Mouse (Mus musculus): ENCODE measurements around the gene Dusp6.

Dusp6 gene

GRCm38 (mm10) chr10:99246797-99247508 is 16.1 kb upstream of the Dusp6 start:
- DNase-seq, result no peak

DNA sequence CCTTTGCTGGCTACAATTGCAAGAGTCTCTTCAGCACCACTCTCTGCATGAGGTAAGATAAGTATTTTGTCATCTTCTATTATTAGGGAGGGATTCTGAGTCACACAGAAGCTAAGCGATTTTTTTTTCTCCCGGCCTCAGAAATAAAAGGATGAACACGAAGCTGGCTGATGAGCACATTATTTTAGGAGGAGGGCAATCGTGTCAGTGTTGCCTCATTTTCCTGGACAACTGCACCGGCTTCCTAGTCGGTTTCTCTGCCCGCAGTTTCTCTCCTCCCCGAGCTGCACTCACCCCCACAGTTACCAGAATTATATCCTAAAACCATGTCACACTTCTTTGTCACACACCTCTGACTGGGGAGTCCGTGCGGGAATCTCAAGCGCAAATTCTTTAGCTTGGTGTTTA is 12.2 kb upstream of the Dusp6 start:
- DNase-seq, result no peak

- DNase-seq, result no peak
These were observed 9.6 kb upstream of the Dusp6 start for GRCm38 (mm10) chr10:99253412-99253811.

DNA sequence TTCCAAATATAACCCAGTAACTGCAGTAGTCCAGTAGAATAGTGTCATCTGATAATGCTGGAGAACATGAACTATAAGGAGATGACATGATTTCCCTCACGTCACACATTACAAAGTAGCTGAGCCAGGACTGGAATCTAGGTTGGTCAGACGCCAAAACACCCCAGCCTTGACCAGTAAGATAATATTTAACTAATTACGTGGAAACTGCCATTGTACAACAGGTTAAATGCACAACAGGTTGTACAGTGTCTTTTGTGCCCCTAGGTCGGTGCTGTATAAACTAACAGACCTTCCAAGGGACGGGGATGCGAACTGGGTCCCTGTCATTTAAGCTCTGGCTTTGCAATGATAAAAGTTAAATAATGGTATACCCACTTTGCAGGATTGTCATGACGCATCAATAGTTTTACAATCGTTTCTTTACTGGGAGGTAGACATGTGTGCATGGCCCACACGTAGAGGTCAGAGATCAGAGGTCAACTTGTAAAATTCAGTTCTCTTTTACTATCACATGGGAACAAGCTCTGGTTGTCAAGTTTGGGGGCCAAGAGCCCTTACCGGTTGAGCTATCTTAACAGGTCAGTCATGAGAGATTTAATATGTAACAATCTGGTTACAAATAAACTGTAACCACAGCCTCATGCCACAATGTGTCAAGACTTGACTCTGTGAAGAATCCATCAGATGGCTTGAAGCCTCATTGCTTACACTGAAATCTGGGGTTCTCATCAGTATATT is 7.0 kb upstream of the Dusp6 start:
- DNase-seq, result no peak

GRCm38 (mm10) chr10:99257531-99257930 is 5.5 kb upstream of the Dusp6 start:
- no peak for DNase-seq

DNA sequence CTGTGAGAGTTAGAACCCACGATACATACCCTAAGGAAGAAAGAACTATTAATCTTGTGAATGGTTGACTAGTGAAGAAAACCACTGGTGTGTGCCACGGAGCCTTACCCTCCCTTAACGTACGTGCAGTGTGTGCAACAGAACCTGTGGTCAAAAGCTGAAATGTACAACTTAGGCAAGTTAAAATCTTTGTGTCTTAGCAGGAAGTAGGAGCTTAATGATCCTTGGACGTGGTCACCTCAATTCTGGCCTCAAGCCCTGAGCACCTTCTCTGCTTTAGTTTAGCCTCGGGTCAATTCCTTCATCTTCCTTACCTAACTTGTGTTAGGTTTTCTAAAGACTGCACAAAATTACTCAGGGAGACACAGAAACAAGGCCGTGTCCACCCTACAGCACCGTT is 3.2 kb upstream of the Dusp6 start:
- DNase-seq, result no peak

GRCm38 (mm10) chr10:99261151-99261635 is 1.8 kb upstream of the Dusp6 start:
- peak; percentile 84 for DNase-seq

DNA sequence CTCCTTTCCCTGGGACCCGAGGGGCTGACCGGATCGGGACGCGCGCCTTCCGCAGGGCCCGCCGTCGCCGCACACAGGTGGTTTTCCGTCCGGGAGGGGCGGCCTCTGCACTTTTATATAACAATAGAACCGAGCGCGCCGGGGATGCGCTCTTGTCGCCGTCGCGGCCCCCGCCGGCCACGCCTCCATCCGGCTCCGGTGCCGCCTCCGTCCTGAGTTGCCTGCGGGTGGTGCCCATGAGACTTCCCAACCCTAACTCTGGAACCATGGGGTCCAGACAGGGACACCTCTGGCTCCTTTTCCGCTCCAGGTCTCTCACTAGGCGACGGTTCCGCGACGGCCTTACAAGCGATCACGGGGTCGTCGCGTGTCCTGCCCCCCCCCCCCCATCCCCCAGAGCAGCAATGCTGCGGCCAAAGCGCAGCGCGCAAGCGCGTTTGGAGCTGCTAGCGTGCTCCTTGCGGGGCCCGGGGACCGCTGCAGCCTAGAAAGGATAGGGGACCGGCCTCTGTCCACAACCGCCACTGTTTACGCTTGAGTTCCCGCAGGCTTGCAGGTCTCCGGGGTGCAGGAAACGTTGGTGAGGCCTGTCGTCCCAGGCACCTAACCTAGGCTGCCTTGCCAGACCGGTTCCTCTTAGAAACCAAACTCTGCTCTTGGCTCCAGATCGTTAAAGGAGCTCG is 1.3 kb upstream of the Dusp6 start:
- peak; percentile 92 for DNase-seq

DNA sequence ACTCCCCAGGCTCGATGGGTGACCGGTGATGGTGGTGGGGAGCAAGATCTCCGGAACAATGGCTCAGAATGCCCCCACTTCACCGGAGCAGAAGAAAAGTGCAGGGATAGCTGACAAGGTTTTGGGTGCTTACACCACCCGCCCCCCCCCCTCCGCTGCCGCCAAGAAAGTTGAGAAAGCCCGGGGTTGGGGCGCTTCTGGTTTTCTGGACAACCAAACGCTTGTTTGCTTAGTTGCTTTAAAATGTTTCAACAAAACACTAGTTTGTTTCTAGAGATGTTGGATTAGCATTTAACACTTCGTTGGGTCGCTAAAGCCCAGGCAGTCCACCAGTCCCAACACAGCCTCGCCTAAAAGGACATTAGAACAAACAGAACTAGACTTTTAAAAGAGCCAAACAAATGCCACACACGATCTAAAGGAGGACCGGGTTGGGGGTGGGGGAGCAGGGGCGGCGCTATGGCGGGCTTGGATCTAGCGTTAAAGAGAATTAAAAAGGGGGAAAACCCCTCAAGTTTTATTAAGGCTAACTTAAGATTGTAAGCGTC is 638 bp upstream of the Dusp6 start:
- DNase-seq, result no peak

- no peak for DNase-seq
These were observed 589 bp downstream of the Dusp6 start for GRCm38 (mm10) chr10:99263419-99264221.

DNA sequence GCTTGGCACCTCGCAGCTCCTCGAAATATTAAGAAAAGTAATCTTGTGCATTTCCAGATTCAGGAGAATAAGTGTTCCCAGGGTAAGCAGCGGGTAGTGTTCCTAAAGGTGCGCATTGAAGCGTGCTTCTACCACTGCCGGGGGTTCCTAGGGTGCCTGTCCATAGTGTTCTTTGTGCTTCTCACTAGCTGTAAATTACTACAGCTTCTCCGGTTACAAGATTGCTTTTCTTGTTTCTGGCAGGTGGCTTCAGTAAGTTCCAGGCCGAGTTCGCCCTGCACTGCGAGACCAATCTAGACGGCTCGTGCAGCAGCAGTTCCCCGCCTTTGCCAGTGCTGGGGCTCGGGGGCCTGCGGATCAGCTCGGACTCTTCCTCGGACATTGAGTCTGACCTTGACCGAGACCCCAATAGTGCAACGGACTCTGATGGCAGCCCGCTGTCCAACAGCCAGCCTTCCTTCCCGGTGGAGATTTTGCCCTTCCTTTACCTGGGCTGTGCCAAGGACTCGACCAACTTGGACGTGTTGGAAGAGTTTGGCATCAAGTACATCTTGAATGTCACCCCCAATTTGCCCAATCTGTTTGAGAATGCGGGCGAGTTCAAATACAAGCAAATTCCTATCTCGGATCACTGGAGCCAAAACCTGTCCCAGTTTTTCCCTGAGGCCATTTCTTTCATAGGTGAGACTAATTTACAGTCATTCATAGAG is 1.4 kb downstream of the Dusp6 start:
- DNase-seq, result no peak

DNA sequence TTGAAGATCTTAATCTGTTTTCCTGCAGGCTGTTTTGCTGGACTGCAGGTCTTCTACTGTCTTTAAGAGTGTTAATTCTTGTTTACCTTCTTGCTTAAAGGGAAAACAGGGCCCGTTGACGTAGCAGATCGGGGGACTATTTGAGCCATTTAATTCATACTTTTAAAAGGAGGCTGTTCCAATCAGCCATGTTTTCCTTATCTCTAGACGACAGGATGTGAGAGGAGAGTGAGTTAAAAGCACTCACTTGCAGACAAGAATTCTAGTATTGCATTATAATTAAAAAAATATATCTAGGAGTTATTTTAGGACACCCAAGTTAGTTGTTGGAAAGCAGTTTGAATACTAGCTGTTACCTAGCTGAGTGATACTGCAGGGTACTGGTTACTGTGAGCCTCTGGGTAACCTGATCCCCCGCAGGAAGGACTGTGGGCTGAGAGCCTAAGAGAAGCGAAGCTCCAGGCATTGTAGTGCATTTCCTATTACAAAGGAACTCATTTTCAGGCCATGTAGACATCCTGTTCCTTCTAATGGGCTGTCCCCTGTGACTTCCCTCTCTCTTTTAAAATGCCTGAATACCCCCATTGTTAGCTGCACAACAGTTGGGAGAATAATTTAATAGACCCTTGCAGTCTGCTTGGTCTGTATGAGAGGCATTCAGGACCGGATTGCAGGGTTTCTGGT is 2.1 kb downstream of the Dusp6 start:
- peak; percentile 84 for DNase-seq

GRCm38 (mm10) chr10:99266025-99266424 is 3.0 kb downstream of the Dusp6 start:
- DNase-seq, result no peak

DNA sequence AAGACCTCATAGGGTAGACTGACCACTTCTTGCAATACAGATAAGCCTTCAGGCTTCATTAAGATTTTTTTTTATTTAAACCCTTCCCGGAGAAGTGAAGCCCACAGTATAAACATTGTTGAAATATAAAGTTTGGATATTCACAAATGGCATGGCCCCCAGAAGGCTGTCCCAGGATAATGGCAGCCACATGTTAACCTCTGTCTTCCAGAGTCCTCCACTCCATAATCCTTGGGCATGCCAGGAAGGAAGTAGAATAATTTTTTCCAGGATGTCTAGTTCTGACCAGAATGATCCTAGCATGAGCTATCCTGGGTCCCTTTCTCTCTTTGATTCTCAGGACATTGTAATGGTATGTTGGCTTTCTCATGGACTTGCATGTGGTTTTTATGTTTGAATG is 4.6 kb downstream of the Dusp6 start:
- DNase-seq, result no peak

DNA sequence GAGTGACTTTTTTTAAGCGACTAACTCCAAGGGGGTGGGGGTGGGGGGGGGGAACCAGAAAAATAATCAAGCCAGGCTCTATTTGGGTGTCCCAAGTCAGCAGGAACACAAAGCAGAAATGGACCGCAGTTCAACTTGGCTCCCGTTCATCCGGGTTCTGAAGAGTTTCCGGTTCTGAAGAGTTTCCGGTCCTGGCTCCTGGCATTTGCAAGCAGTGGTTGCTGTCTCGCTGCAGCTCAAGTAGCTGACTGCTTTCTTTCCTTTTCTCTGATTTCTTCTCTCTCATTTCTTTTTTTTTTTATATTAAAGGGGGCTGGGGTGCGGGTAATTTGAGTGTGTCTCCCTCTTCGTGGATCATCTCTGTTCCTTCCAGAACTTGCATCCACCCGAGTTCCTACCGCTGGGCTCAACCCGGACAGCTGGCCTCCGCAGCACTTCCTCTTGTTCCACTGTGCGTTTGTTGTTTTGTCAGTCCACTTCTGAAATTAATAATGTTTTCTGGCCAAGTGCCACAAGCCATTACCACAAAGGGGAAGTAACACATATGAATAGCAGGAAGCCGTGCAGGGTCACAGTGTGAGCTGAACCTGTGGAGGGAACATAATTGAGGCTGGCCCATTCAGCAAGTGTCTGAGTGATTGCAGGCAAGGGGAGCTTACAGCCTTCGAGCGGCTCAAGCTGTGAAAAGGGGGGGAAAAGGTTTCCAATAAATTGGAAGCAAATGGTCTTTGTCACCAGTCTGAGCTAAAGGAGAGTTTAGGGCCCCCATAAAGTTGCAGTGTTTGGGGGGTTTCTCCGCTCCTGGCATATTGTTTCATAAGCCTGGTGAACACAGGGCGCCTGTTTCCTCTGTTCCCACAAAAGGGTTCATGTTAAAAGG is 5.6 kb downstream of the Dusp6 start:
- DNase-seq, result peak; percentile 91

GRCm38 (mm10) chr10:99269301-99269701 is 6.3 kb downstream of the Dusp6 start:
- peak; percentile 66 for DNase-seq

GRCm38 (mm10) chr10:99269704-99270103 is 6.7 kb downstream of the Dusp6 start:
- no peak for DNase-seq

GRCm38 (mm10) chr10:99270406-99270805 is 7.4 kb downstream of the Dusp6 start:
- no peak for DNase-seq

DNA sequence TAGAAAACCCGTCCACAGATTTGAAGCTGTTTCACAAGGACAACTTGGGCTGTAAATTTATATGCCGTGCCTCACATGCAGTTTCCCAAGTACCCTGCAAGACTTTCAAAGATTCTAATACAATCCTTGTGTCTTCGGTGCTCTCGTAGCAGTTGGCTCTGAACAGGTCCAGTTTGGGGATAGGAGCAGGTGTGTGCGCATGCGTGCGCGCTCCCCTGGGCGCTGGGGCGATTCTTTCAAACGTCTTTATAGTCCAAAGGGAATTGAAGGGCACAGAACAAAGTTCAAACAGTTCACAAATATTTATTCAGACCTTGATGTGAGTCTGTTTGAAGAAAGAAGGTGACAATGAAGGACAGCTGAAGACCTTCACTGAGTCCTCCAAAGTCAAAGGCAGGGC is 8.0 kb downstream of the Dusp6 start:
- DNase-seq, result no peak

- DNase-seq, result no peak
These were observed 10.0 kb downstream of the Dusp6 start for GRCm38 (mm10) chr10:99273006-99273405.

All from retina, postnatal 1 day (tissue).